Mouse (Mus musculus) embryo, embryonic 10 days (tissue): ENCODE results near the gene Clca2.
"Not testable (repeated sequence)": the region's sequence is repeated elsewhere in the genome, so short reads cannot be mapped to it uniquely, and the experiment has no call there.

Experiments used
- DNase-seq: peaks from one replicate; pipeline ENCODE4 v3.0.0-alpha.2; 2015; ENCODE audit warnings: low spot score

The Clca2 gene

GRCm38 (mm10) chr3:145086180-145086579 is 13.1 kb downstream of the Clca2 start:
- no peak for DNase-seq

GRCm38 (mm10) chr3:145083081-145083480 is 16.2 kb downstream of the Clca2 start:
- no peak for DNase-seq

GRCm38 (mm10) chr3:145080904-145081303 is 18.3 kb downstream of the Clca2 start:
- no peak for DNase-seq

GRCm38 (mm10) chr3:145078405-145078804 is 20.8 kb downstream of the Clca2 start:
- no peak for DNase-seq

GRCm38 (mm10) chr3:145072339-145072738 is 26.9 kb downstream of the Clca2 start:
- DNase-seq = no peak

- no peak for DNase-seq
These were observed 30.3 kb downstream of the Clca2 start for GRCm38 (mm10) chr3:145068964-145069363.

GRCm38 (mm10) chr3:145055138-145055537 is 44.1 kb downstream of the Clca2 start:
- DNase-seq = not testable (repeated sequence)

- DNase-seq = no peak
These were observed 49.4 kb downstream of the Clca2 start for GRCm38 (mm10) chr3:145049820-145050219.

GRCm38 (mm10) chr3:145038813-145039212 is 60.4 kb downstream of the Clca2 start:
- DNase-seq = no peak

GRCm38 (mm10) chr3:145032676-145033075 is 66.6 kb downstream of the Clca2 start, which contains the start of gene Clca1:
TSS of gene Clca1 (minus strand) at chr3:145032776.
- no peak for DNase-seq

- DNase-seq = no peak
These were observed 71.2 kb downstream of the Clca2 start for GRCm38 (mm10) chr3:145028036-145028435.

GRCm38 (mm10) chr3:145026750-145027149 is 72.5 kb downstream of the Clca2 start:
- DNase-seq = peak; percentile 74
